Mouse (Mus musculus) spleen, adult 2 months (tissue): ENCODE measurements around the gene Tnfrsf13c. TPM values are rescaled to one million over a fixed set of nuclear protein-coding genes. Genes with fewer than 3 reads are reported as not detected.

Experiments
- DNase-seq, 2 experiments: peaks; one replicate each; pipeline versions ENCODE4 v3.0.0 to v3.0.0-alpha.2; 2012 to 2021; ENCODE audit warnings: low spot score in 2 of 2, low read depth in 1 of 2
- H3K27ac ChIP-seq: fragments of 200-500 bp; 2 replicates; pipeline ENCODE4 v1.5.1; 2012; ENCODE audit warnings: low read length, inconsistent platforms; ENCODE audit not compliant: insufficient read depth
- H3K27me3 ChIP-seq: fragments of 200-500 bp; 2 replicates; pipeline ENCODE4 v1.6.1; 2012; ENCODE audit warnings: mild to moderate bottlenecking, moderate library complexity, low read length, inconsistent platforms; ENCODE audit not compliant: control insufficient read depth, insufficient read depth
- H3K36me3 ChIP-seq: fragments of 200-500 bp; 2 replicates; pipeline ENCODE4 v1.6.1; 2012; ENCODE audit warnings: mild to moderate bottlenecking, low read length, inconsistent platforms; ENCODE audit not compliant: control insufficient read depth, insufficient read depth
- H3K4me1 ChIP-seq: fragments of 200-500 bp; 2 replicates; pipeline ENCODE4 v1.6.1; 2011; ENCODE audit warnings: inconsistent platforms; ENCODE audit not compliant: control insufficient read depth, insufficient read depth, insufficient read length
- H3K4me3 ChIP-seq: fragments of 200-500 bp; 2 replicates; pipeline ENCODE4 v1.5.1; 2011; ENCODE audit warnings: mild to moderate bottlenecking, inconsistent platforms; ENCODE audit not compliant: insufficient read depth, insufficient read length; ENCODE audit errors: extremely low read depth
- CTCF ChIP-seq: fragments of 200-500 bp; IDR thresholded peaks from 2 replicates; pipeline ENCODE4 v1.5.1; 2011; ENCODE audit warnings: mild to moderate bottlenecking, inconsistent platforms; ENCODE audit not compliant: insufficient read depth, insufficient read length, insufficient replicate concordance; ENCODE audit errors: extremely low read depth
- POLR2A ChIP-seq: fragments of 200-500 bp; IDR thresholded peaks from 2 replicates; pipeline ENCODE4 v1.6.1; 2011; ENCODE audit warnings: low read depth, low read length, inconsistent platforms
- WGBS: fragments of 180-500 bp; shearing (Covaris S2); methylation state at CpG from one replicate; pipeline ENCODE4 v1.1.7; 2018; 5-methylcytosine and 5-hydroxymethylcytosine counted together
- polyA plus RNA-seq: library from polyadenylated mRNA; depleted of rRNA; stranded (reverse); fragments of >200 nt; gene quantifications from 2 replicates; pipeline ENCODE4 v1.2.3, GENCODE M21; 2012

The Tnfrsf13c gene
- polyA plus RNA-seq, 1 experiment: 120 TPM

GRCm38 (mm10) chr15:82203090-82203489, 21.1 kb downstream of the Tnfrsf13c start:
- no peak overlapping the region for H3K27ac ChIP-seq
- 96% methylated on average over 10 of the region's 10 CpGs for WGBS
- no peaks in the 10 kb centered on the region; the same call in 1 of the 2 replicates for H3K4me1 ChIP-seq
- no peak for TF ChIP-seq POLR2A
- TF ChIP-seq CTCF: no peak
- no peak overlapping the region for H3K4me3 ChIP-seq
- peaks cover 48% of the 10 kb centered on the region for H3K36me3 ChIP-seq
- no peaks in the 10 kb centered on the region for H3K27me3 ChIP-seq
- no peak for DNase-seq

GRCm38 (mm10) chr15:82202086-82202485, 22.1 kb downstream of the Tnfrsf13c start:
- Histone ChIP-seq H3K27me3 (no peaks in the 10 kb centered on the region), H3K27ac (no peak overlapping the region), H3K4me3 (no peak overlapping the region), H3K36me3 (peaks cover 51% of the 10 kb centered on the region), H3K4me1 (no peaks in the 10 kb centered on the region; the same call in 1 of the 2 replicates)
- no peak for DNase-seq
- TF ChIP-seq CTCF (no peak), POLR2A (no peak)
- 78% methylated on average over 6 of the region's 6 CpGs for WGBS

- TF ChIP-seq POLR2A (no peak), CTCF (no peak)
- 81% methylated on average over 12 of the region's 12 CpGs for WGBS
- peaks cover 48% of the 10 kb centered on the region for H3K36me3 ChIP-seq
- no peak overlapping the region for H3K4me3 ChIP-seq
- H3K4me1 ChIP-seq: no peaks in the 10 kb centered on the region; the same call in 1 of the 2 replicates
- no peak overlapping the region for H3K27ac ChIP-seq
- H3K27me3 ChIP-seq: no peaks in the 10 kb centered on the region
- no peak for DNase-seq
Measured at GRCm38 (mm10) chr15:82199546-82199945, 24.6 kb downstream of the Tnfrsf13c start.

GRCm38 (mm10) chr15:82198342-82198741, 25.8 kb downstream of the Tnfrsf13c start:
- H3K27ac ChIP-seq: no peak overlapping the region
- 37% methylated on average over 7 of the region's 7 CpGs for WGBS
- peaks cover 50% of the 10 kb centered on the region for H3K36me3 ChIP-seq
- H3K27me3 ChIP-seq: no peaks in the 10 kb centered on the region
- no peak for TF ChIP-seq POLR2A
- no peak for TF ChIP-seq CTCF
- DNase-seq: no peak
- H3K4me3 ChIP-seq: no peak overlapping the region
- H3K4me1 ChIP-seq: no peaks in the 10 kb centered on the region; the same call in 1 of the 2 replicates

GRCm38 (mm10) chr15:82197937-82198336, 26.2 kb downstream of the Tnfrsf13c start:
- TF ChIP-seq CTCF (no peak), POLR2A (no peak)
- H3K4me1 ChIP-seq: no peaks in the 10 kb centered on the region; the same call in 1 of the 2 replicates
- peaks cover 50% of the 10 kb centered on the region for H3K36me3 ChIP-seq
- WGBS: 48% methylated on average over 11 of the region's 11 CpGs
- no peak for DNase-seq
- H3K27me3 ChIP-seq: no peaks in the 10 kb centered on the region
- no peak overlapping the region for H3K27ac ChIP-seq
- H3K4me3 ChIP-seq: no peak overlapping the region

GRCm38 (mm10) chr15:82197246-82197750, 26.9 kb downstream of the Tnfrsf13c start:
- WGBS: 50% methylated on average over 10 of the region's 10 CpGs
- H3K36me3 ChIP-seq: peaks cover 55% of the 10 kb centered on the region
- H3K27me3 ChIP-seq: no peaks in the 10 kb centered on the region
- DNase-seq: no peak
- no peak overlapping the region for H3K27ac ChIP-seq
- H3K4me1 ChIP-seq: no peaks in the 10 kb centered on the region; the same call in 1 of the 2 replicates
- no peak overlapping the region for H3K4me3 ChIP-seq
- TF ChIP-seq CTCF (no peak), POLR2A (no peak)

- no peak for DNase-seq
- peaks cover 63% of the 10 kb centered on the region for H3K36me3 ChIP-seq
- no peak overlapping the region for H3K4me3 ChIP-seq
- WGBS: 65% methylated on average over 12 of the region's 12 CpGs
- no peak for TF ChIP-seq CTCF
- no peak for TF ChIP-seq POLR2A
- no peaks in the 10 kb centered on the region for H3K27me3 ChIP-seq
- H3K27ac ChIP-seq: no peak overlapping the region
- H3K4me1 ChIP-seq: no peaks in the 10 kb centered on the region; the same call in 1 of the 2 replicates
Measured at GRCm38 (mm10) chr15:82196300-82196699, 27.9 kb downstream of the Tnfrsf13c start.

GRCm38 (mm10) chr15:82192617-82193016, 31.6 kb downstream of the Tnfrsf13c start:
- no peak for TF ChIP-seq CTCF
- TF ChIP-seq POLR2A: no peak
- no peak overlapping the region for H3K27ac ChIP-seq
- 95% methylated on average over 8 of the region's 8 CpGs for WGBS
- H3K36me3 ChIP-seq: peaks cover 55% of the 10 kb centered on the region
- H3K27me3 ChIP-seq: no peaks in the 10 kb centered on the region
- H3K4me3 ChIP-seq: no peak overlapping the region
- no peak for DNase-seq
- no peaks in the 10 kb centered on the region for H3K4me1 ChIP-seq
